Mouse (Mus musculus): Measurements from ENCODE around the gene Epm2a. TPM values are rescaled to one million over a fixed set of nuclear protein-coding genes. Genes with fewer than 3 reads are reported as not detected.

Gene Epm2a
- polyA plus RNA-seq (2014; fragmentation: Illumina TruSeq; extraction: RNeasy Lipid Tissue Mini Kit (QIAGEN cat#74804); ENCODE audit: low read depth, low replicate concordance) = 11.0 TPM

GRCm38 (mm10) chr10:11343205-11344141 is at the start of gene Epm2a:
Epm2a (plus strand) TSS chr10:11343404.

Other genes with a start within 250 kb of the Epm2a start
- 8.2 TPM for gene Shprh, start 194.0 kb upstream of the Epm2a start, polyA plus RNA-seq (2014; fragmentation: Illumina TruSeq; extraction: RNeasy Lipid Tissue Mini Kit (QIAGEN cat#74804); ENCODE audit: low read depth, low replicate concordance)
- gene Fbxo30, start 62.1 kb upstream of the Epm2a start, polyA plus RNA-seq (2014; fragmentation: Illumina TruSeq; extraction: RNeasy Lipid Tissue Mini Kit (QIAGEN cat#74804); ENCODE audit: low read depth, low replicate concordance) = 10.8 TPM